Mouse (Mus musculus): ENCODE data around the gene Tnnc1. TPM values are rescaled to one million over a fixed set of nuclear protein-coding genes. Genes with fewer than 3 reads are reported as not detected.

Tnnc1 gene
- polyA plus RNA-seq, 1 experiment, result 0.62 TPM

GRCm38 (mm10) chr14:31207070-31207830 lies 862 bp upstream of the Tnnc1 start:
- no peak for DNase-seq (ENCODE audit: low read depth in 1 of 2, low spot score in 2 of 2)
- no peak for TF ChIP-seq CTCF (IDR thresholded peaks at IDR 0.05; ENCODE audit: extremely low read depth, insufficient read depth, insufficient read length, insufficient replicate concordance)
- Histone ChIP-seq H3K4me1 (ENCODE audit: control insufficient read depth, insufficient read depth, insufficient read length) (peaks cover 2% of the 10 kb centered on the region; the same call in 1 of the 2 replicates), H3K36me3 (ENCODE audit: control insufficient read depth, insufficient read depth, low read length) (peaks cover 10% of the 10 kb centered on the region), H3K4me3 (ENCODE audit: extremely low read depth, insufficient read depth, insufficient read length) (peak overlapping the region; percentile 76), H3K27ac (ENCODE audit: insufficient read depth, low read length) (peak overlapping the region; percentile 4; the same call in 1 of the 2 replicates), H3K27me3 (ENCODE audit: control insufficient read depth, insufficient read depth, low read length) (no peaks in the 10 kb centered on the region)
- 73% methylated on average over 13 of the region's 13 CpGs for WGBS

GRCm38 (mm10) chr14:31209133-31209557 lies 1.0 kb downstream of the Tnnc1 start:
- no peaks in the 10 kb centered on the region for H3K36me3 ChIP-seq (ENCODE audit: control insufficient read depth, insufficient read depth, low read length)
- 94% methylated on average over 4 of the region's 4 CpGs for WGBS
- TF ChIP-seq CTCF (IDR thresholded peaks at IDR 0.05; ENCODE audit: extremely low read depth, insufficient read depth, insufficient read length, insufficient replicate concordance) (no peak), POLR2A (IDR thresholded peaks at IDR 0.05; ENCODE audit: low read depth, low read length) (no peak)
- no peak for DNase-seq (ENCODE audit: low read depth in 1 of 2, low spot score in 2 of 2)
- peaks cover 2% of the 10 kb centered on the region; the same call in 1 of the 2 replicates for H3K4me1 ChIP-seq (ENCODE audit: control insufficient read depth, insufficient read depth, insufficient read length)
- H3K27ac ChIP-seq (ENCODE audit: insufficient read depth, low read length), result no peak overlapping the region
- no peaks in the 10 kb centered on the region for H3K27me3 ChIP-seq (ENCODE audit: control insufficient read depth, insufficient read depth, low read length)
- H3K4me3 ChIP-seq (ENCODE audit: extremely low read depth, insufficient read depth, insufficient read length), result no peak overlapping the region

- DNase-seq (ENCODE audit: low read depth in 1 of 2, low spot score in 2 of 2), result no peak
- Histone ChIP-seq H3K4me1 (ENCODE audit: control insufficient read depth, insufficient read depth, insufficient read length) (peaks cover 2% of the 10 kb centered on the region; the same call in 1 of the 2 replicates), H3K27me3 (ENCODE audit: control insufficient read depth, insufficient read depth, low read length) (no peaks in the 10 kb centered on the region), H3K4me3 (ENCODE audit: extremely low read depth, insufficient read depth, insufficient read length) (no peak overlapping the region), H3K27ac (ENCODE audit: insufficient read depth, low read length) (no peak overlapping the region), H3K36me3 (ENCODE audit: control insufficient read depth, insufficient read depth, low read length) (no peaks in the 10 kb centered on the region)
- TF ChIP-seq POLR2A (IDR thresholded peaks at IDR 0.05; ENCODE audit: low read depth, low read length), result no peak
- TF ChIP-seq CTCF (IDR thresholded peaks at IDR 0.05; ENCODE audit: extremely low read depth, insufficient read depth, insufficient read length, insufficient replicate concordance), result no peak
- 91% methylated on average over 6 of the region's 6 CpGs for WGBS
These were observed 3.7 kb downstream of the Tnnc1 start for GRCm38 (mm10) chr14:31211854-31212253.

GRCm38 (mm10) chr14:31212499-31212898 lies 4.4 kb downstream of the Tnnc1 start:
- H3K27ac ChIP-seq (ENCODE audit: insufficient read depth, low read length), result no peak overlapping the region

GRCm38 (mm10) chr14:31213868-31214267 lies 5.8 kb downstream of the Tnnc1 start:
- Histone ChIP-seq H3K36me3 (ENCODE audit: control insufficient read depth, insufficient read depth, low read length) (no peaks in the 10 kb centered on the region), H3K4me1 (ENCODE audit: control insufficient read depth, insufficient read depth, insufficient read length) (no peaks in the 10 kb centered on the region; the same call in 1 of the 2 replicates), H3K27ac (ENCODE audit: insufficient read depth, low read length) (no peak overlapping the region), H3K4me3 (ENCODE audit: extremely low read depth, insufficient read depth, insufficient read length) (no peak overlapping the region), H3K27me3 (ENCODE audit: control insufficient read depth, insufficient read depth, low read length) (no peaks in the 10 kb centered on the region)
- TF ChIP-seq POLR2A (IDR thresholded peaks at IDR 0.05; ENCODE audit: low read depth, low read length) (no peak), CTCF (IDR thresholded peaks at IDR 0.05; ENCODE audit: extremely low read depth, insufficient read depth, insufficient read length, insufficient replicate concordance) (no peak)
- WGBS, result 83% methylated on average over 8 of the region's 8 CpGs
- no peak for DNase-seq (ENCODE audit: low read depth in 1 of 2, low spot score in 2 of 2)

More at GRCm38 (mm10) chr14:31212499-31212898, 4.4 kb downstream of the Tnnc1 start:
- TF ChIP-seq CTCF (IDR thresholded peaks at IDR 0.05; ENCODE audit: extremely low read depth, insufficient read depth, insufficient read length, insufficient replicate concordance) (no peak), POLR2A (IDR thresholded peaks at IDR 0.05; ENCODE audit: low read depth, low read length) (no peak)
- 88% methylated on average over 3 of the region's 3 CpGs for whole genome bisulfite sequencing
- no peak for DNase-seq (ENCODE audit: low read depth in 1 of 2, low spot score in 2 of 2)
- Histone ChIP-seq H3K4me1 (ENCODE audit: control insufficient read depth, insufficient read depth, insufficient read length) (no peaks in the 10 kb centered on the region; the same call in 1 of the 2 replicates), H3K27me3 (ENCODE audit: control insufficient read depth, insufficient read depth, low read length) (no peaks in the 10 kb centered on the region), H3K4me3 (ENCODE audit: extremely low read depth, insufficient read depth, insufficient read length) (no peak overlapping the region), H3K36me3 (ENCODE audit: control insufficient read depth, insufficient read depth, low read length) (no peaks in the 10 kb centered on the region)

GRCm38 (mm10) chr14:31214684-31215083 lies 6.6 kb downstream of the Tnnc1 start:
- Histone ChIP-seq H3K36me3 (ENCODE audit: control insufficient read depth, insufficient read depth, low read length) (no peaks in the 10 kb centered on the region), H3K27ac (ENCODE audit: insufficient read depth, low read length) (no peak overlapping the region), H3K4me1 (ENCODE audit: control insufficient read depth, insufficient read depth, insufficient read length) (no peaks in the 10 kb centered on the region; the same call in 1 of the 2 replicates), H3K4me3 (ENCODE audit: extremely low read depth, insufficient read depth, insufficient read length) (no peak overlapping the region), H3K27me3 (ENCODE audit: control insufficient read depth, insufficient read depth, low read length) (no peaks in the 10 kb centered on the region)
- WGBS, result 66% methylated on average over 3 of the region's 3 CpGs
- TF ChIP-seq CTCF (IDR thresholded peaks at IDR 0.05; ENCODE audit: extremely low read depth, insufficient read depth, insufficient read length, insufficient replicate concordance) (no peak), POLR2A (IDR thresholded peaks at IDR 0.05; ENCODE audit: low read depth, low read length) (no peak)
- DNase-seq (ENCODE audit: low read depth in 1 of 2, low spot score in 2 of 2), result no peak

All from spleen, adult 2 months (tissue).